Mouse (Mus musculus) olfactory bulb, adult 2 months (tissue): ENCODE measurements around the gene Vps25. TPM values are rescaled to one million over a fixed set of nuclear protein-coding genes. Genes with fewer than 3 reads are reported as not detected.

Source experiments
- H3K27ac ChIP-seq: fragments of 200-500 bp; 2 replicates; pipeline ENCODE4 v1.5.1; 2012; ENCODE audit warnings: low read depth, low read length; ENCODE audit not compliant: insufficient read depth
- H3K4me1 ChIP-seq: fragments of 200-500 bp; 2 replicates; pipeline ENCODE4 v1.6.1; 2012; ENCODE audit warnings: low read length; ENCODE audit not compliant: control insufficient read depth, insufficient read depth
- H3K4me3 ChIP-seq: fragments of 200-500 bp; 2 replicates; pipeline ENCODE4 v1.5.1; 2012; ENCODE audit warnings: mild to moderate bottlenecking, low read depth, low read length, moderate library complexity; ENCODE audit not compliant: insufficient read depth
- CTCF ChIP-seq: fragments of 200-500 bp; IDR thresholded peaks from 2 replicates; pipeline ENCODE4 v1.5.1; 2012; ENCODE audit warnings: low read depth, mild to moderate bottlenecking, low read length, moderate library complexity; ENCODE audit not compliant: insufficient read depth
- POLR2A ChIP-seq: fragments of 200-500 bp; IDR thresholded peaks from 2 replicates; pipeline ENCODE4 v1.6.1; 2012; ENCODE audit warnings: mild to moderate bottlenecking, low read depth, low read length, moderate library complexity; ENCODE audit not compliant: insufficient read depth
- WGBS: fragments of 180-500 bp; shearing (Covaris S2); methylation state at CpG from one replicate; pipeline ENCODE4 v1.1.7; 2018; 5-methylcytosine and 5-hydroxymethylcytosine counted together
- polyA plus RNA-seq: library from polyadenylated mRNA; stranded (reverse); fragments of >200 nt; gene quantifications from 2 replicates; pipeline ENCODE4 v1.2.4, GENCODE M21; 2012; ENCODE audit warnings: low replicate concordance; ENCODE audit not compliant: missing spikeins, insufficient read depth, insufficient read length

Vps25 gene
- not detected in 2 replicates for polyA plus RNA-seq

DNA sequence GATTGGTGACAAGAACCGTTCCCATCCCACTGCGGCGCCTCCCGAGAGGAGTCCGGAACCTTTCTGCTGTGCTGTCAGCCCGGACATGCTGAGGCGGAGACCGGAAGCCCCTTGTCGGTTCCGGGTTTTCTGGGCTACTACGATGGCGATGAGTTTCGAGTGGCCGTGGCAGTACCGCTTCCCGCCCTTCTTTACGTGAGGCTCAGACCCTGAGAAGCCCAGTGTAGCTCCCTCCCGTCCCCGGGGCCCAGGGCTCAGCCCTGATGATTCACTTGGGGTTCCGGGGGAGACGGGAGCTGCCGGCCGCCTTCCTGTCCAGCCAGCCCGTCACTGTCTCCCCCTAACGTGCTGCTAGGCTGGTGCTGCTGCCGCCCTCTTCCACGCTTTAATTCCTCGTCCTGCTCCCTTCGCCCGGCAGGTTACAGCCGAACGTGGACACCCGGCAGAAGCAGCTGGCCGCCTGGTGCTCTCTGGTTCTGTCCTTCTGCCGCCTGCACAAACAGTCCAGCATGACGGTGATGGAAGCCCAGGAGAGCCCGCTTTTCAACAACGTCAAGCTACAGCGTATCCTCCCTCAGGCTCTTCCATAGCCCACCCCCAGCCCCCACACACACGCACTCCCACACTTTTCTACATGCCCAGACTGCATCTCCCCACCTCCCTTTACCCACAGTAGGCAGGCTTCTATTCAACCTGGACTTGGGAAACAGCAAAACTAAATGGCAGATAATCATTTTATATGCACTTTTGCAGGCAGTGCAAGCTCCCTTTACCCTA lies at the start of gene Vps25:
Vps25 (plus strand) TSS at position 95 of the 777 bp plus-strand sequence.
- H3K4me1 ChIP-seq = peaks cover 2% of the 10 kb centered on the region; the same call in 1 of the 2 replicates
- WGBS = 0% methylated on average over 40 of the region's 40 CpGs
- peak within 1 kb of the TSS; percentile 96 for H3K4me3 ChIP-seq
- TF ChIP-seq POLR2A (peak; percentile 75), CTCF (no peak)
- H3K27ac ChIP-seq = peak within 1 kb of the TSS; percentile 81

DNA sequence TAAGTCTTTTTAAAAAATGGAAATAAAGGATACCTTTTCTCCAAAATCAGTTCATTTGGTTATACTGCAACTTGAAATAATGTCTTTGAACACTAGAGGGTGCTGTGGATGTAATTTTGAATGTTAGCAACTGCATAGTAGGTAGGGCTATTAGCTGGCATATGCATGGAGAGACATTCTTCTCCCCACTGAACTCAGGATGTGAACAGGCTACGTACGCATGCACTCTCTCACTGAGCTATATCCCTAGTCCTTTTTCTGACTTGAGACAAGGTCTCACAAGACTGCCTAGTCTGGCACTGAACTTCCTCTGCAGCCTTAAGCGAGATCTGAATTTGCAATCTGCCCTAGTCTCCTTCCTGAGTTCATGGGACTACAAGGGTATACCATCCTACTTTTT lies 41.5 kb upstream of the Vps25 start:
- no peaks in the 10 kb centered on the region for H3K4me1 ChIP-seq
- WGBS = 30% methylated on average over 3 of the region's 3 CpGs
- TF ChIP-seq POLR2A = no peak
- TF ChIP-seq CTCF = no peak
- no peak overlapping the region for H3K4me3 ChIP-seq
- H3K27ac ChIP-seq = no peak overlapping the region

DNA sequence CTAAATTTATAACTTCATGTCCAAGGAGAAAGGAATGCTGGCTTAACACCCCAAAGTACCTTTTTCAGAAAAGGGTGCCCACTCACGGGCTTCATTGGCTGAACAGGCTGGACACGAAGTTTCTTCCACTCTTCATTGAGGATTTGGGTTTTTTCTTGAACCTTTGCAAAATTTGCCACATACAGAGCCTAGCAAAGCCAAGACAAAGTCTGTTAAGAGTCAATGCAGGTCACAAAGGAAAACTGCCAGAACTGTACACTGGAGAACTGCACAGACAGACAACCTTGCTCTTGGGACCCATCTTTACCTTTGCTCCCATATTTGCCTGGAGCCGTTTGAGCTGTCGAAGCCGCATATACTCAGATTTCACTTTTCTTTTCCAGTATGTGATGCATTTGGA lies 36.6 kb upstream of the Vps25 start:
- no peak overlapping the region for H3K27ac ChIP-seq
- WGBS = 89% methylated on average over 5 of the region's 5 CpGs
- no peak overlapping the region for H3K4me3 ChIP-seq
- no peaks in the 10 kb centered on the region for H3K4me1 ChIP-seq
- TF ChIP-seq CTCF = no peak
- TF ChIP-seq POLR2A = no peak

DNA sequence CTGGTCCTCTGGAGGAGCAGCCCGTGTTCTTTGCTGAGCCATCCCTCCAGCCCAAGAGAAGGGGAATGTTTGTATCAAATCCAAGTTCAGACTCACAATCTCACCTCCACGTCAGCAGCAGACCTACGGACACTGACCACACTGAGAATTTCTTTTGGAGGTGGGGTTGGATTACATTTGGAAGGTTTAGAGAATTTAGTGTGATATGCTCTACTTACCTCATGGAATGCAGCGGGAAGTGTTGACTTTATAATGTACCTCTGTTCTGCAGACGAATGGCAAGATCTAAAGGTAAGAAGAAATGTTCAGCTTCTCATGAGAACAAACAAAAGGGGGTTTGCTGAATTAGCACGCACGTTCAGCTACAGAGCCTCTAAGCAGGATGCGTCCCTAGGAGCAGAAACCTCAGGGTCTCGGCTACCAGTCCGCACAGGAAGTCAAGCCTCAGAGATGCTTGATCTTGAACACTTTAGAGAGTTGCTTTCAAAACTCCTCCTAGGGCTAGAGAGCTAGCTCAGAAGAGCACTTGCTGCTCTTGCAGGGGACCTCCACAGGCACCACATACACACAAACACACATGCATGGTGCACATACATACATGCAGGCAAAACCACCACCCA lies 35.0 kb upstream of the Vps25 start:
- 82% methylated on average over 10 of the region's 10 CpGs for WGBS
- Histone ChIP-seq H3K4me1 (no peaks in the 10 kb centered on the region), H3K27ac (no peak overlapping the region), H3K4me3 (no peak overlapping the region)
- no peak for TF ChIP-seq POLR2A
- TF ChIP-seq CTCF = no peak

DNA sequence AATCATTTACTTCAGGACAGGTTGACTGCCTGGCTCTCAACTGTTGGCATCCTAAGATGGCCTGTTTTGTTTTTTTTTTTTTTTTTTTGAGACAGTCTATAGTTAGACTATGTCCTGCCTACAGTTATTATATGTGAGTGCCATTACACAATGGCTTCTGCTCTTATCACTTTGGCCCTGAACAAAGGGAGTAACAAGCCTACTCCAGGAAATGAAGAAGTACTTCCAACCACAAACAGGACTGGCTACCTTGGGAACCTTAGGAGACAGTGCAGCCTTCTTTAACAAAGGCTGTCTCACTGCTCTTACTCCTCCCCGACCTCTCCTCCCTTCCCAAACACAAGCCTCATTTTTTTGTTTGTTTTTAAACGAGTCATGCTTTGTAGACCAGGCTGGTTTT lies 32.7 kb upstream of the Vps25 start:
- Histone ChIP-seq H3K4me3 (no peak overlapping the region), H3K27ac (no peak overlapping the region), H3K4me1 (no peaks in the 10 kb centered on the region)
- TF ChIP-seq CTCF = no peak
- TF ChIP-seq POLR2A = no peak
- WGBS = 61% methylated on average over 2 of the region's 2 CpGs

DNA sequence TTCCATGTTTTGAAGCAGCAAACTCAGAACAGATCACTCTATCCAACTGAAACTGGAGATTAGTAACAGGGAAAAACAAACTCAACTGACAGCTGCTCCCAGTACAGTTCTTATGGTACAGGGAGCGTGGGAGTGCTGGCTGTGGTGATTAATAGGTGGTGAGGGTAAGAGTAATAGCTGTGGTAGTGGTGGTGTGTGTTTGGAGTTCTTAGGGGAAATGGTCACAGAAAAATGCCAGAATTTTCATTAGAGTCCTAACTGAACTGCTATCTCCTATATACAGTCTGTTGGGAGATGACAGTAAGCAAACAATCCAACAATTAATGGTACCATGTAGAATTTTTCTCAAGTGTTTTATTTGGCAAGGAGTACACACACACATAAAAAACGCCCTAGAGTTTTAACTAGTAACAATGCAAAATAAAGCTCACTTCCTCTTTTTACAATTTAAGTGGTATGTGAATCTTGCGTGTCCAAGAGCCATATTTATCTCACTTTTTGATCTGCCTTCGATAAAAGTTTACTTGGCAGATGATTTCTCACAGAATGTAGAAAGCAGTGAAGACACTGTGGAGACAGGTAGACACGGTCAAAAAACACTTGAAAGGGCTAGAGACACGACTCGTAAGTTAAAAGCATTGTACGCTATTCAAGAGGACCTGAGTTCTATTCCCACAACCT lies 32.1 kb upstream of the Vps25 start:
- no peak overlapping the region for H3K27ac ChIP-seq
- peaks cover 2% of the 10 kb centered on the region; the same call in 1 of the 2 replicates for H3K4me1 ChIP-seq
- no peak for TF ChIP-seq POLR2A
- 83% methylated on average over 8 of the region's 8 CpGs for WGBS
- H3K4me3 ChIP-seq = no peak overlapping the region

DNA sequence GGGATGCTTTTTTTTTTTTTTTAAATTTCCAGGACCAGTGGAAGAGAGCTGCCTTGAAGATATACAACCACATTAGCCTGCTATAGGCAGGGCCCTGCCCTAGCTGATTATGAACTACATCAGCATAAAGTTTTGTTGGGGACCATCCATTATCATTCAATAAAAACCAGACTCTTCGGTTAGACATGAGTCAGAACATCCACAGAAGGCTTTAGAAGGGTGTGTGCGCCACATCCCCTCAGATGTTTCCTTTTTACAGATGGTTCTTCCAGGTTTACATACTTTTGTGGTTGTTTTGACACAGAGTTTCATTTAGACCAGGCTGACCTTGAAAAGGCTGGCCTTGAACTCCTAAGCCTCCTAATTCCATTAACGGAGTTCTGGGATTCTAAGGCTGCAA lies 29.2 kb upstream of the Vps25 start:
- Histone ChIP-seq H3K27ac (no peak overlapping the region), H3K4me3 (no peak overlapping the region), H3K4me1 (peaks cover 5% of the 10 kb centered on the region)
- 92% methylated on average over 3 of the region's 3 CpGs for WGBS
- TF ChIP-seq CTCF (no peak), POLR2A (no peak)

DNA sequence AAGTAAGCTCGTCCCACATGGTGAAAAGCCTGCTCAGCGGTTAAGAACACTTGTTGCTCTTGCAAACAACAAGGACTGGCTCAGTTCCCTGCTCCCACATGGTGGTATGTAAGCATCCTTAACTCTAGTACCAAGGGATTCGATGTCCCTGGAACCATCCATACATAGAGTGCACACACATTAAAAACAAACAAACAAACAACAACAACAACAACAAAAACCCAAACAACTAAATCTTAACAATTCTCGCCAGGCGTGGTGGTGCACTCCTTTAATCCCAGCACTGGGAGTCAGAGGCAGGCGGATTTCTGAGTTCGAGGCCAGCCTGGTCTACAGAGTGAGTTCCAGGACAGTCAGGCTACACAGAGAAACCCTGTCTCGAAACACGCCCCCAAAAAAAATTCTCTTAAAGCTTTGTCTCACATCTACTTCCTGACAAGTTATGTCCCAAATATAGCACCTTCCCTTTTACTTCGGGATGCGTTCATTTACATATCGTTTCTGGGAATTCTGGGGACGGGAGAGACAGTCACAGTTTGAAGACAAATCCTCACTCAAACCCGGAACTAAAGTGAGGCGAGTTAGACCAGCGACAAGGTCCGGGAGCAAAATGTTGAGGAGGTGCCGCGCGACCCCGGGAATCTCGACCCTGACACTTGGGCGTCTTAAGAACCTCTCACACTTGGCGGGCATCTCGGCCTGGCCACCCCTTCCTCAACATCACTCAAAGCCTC lies 28.0 kb upstream of the Vps25 start:
- WGBS = 19% methylated on average over 25 of the region's 25 CpGs
- H3K4me1 ChIP-seq = peaks cover 13% of the 10 kb centered on the region
- H3K27ac ChIP-seq = no peak overlapping the region

More for the DNA sequence above, 28.0 kb upstream of the Vps25 start:
- H3K4me3 ChIP-seq = peak overlapping the region; percentile 78
- TF ChIP-seq POLR2A = no peak
- no peak for TF ChIP-seq CTCF
